Mouse (Mus musculus) testis, adult 2 months (tissue): ENCODE data around the gene Chml. TPM values are rescaled to one million over a fixed set of nuclear protein-coding genes. Genes with fewer than 3 reads are reported as not detected.

ENCODE experiments used
- H3K27ac ChIP-seq: fragments of 200-500 bp; 2 replicates; pipeline ENCODE4 v1.5.1; 2012; ENCODE audit warnings: low read depth, low read length; ENCODE audit not compliant: control insufficient read depth, insufficient read depth
- H3K27me3 ChIP-seq: fragments of 200-500 bp; 2 replicates; pipeline ENCODE4 v1.6.1; 2012; ENCODE audit warnings: mild to moderate bottlenecking, low read length, moderate library complexity; ENCODE audit not compliant: control insufficient read depth, insufficient read depth
- H3K36me3 ChIP-seq: fragments of 200-500 bp; 2 replicates; pipeline ENCODE4 v1.6.1; 2012; ENCODE audit warnings: mild to moderate bottlenecking, low read length; ENCODE audit not compliant: control insufficient read depth, insufficient read depth
- H3K4me1 ChIP-seq: fragments of 200-500 bp; 2 replicates; pipeline ENCODE4 v1.6.1; 2012; ENCODE audit warnings: low read length; ENCODE audit not compliant: control insufficient read depth, insufficient read depth
- H3K4me3 ChIP-seq: fragments of 200-500 bp; 2 replicates; pipeline ENCODE4 v1.5.1; 2012; ENCODE audit warnings: low read depth, mild to moderate bottlenecking, low read length, moderate library complexity, mixed read lengths; ENCODE audit not compliant: control insufficient read depth
- CTCF ChIP-seq: fragments of 200-500 bp; IDR thresholded peaks from 2 replicates; pipeline ENCODE4 v1.5.1; 2012; ENCODE audit warnings: low read depth, mild to moderate bottlenecking, inconsistent platforms, low read length, moderate library complexity; ENCODE audit not compliant: control insufficient read depth, insufficient read depth, insufficient replicate concordance
- POLR2A ChIP-seq: fragments of 200-500 bp; IDR thresholded peaks from 2 replicates; pipeline ENCODE4 v1.6.1; 2012; ENCODE audit warnings: low read depth, mild to moderate bottlenecking, inconsistent platforms, low read length, moderate library complexity; ENCODE audit not compliant: control insufficient read depth
- polyA plus RNA-seq: library from polyadenylated mRNA; depleted of rRNA; stranded (reverse); fragments of >200 nt; gene quantifications from 2 replicates; pipeline ENCODE4 v1.2.3, GENCODE M21; 2012

Gene Chml
- polyA plus RNA-seq, 1 experiment, result 4.0 TPM

DNA sequence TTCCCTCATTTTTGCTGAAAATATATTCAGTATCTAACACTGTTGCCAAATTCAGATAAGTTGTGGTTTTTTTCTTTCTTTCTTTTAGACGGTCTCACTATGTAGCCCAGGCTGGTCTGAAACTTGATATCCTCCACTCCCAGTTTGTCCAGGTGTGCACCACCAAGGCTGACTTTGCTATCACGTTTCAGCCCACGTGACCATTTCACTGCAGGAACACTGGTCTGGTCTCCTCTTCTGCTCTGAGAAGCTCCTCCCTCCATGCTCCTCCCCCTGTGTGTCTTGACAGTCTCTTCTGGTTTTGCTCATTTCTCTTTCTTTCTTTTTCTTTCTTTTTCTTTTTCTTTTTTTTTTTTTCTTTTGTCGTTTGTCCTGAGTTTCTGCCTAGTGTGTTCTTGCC is 7.1 kb upstream of the Chml start:
- Histone ChIP-seq H3K36me3 (no peaks in the 10 kb centered on the region), H3K27ac (no peak overlapping the region)

DNA sequence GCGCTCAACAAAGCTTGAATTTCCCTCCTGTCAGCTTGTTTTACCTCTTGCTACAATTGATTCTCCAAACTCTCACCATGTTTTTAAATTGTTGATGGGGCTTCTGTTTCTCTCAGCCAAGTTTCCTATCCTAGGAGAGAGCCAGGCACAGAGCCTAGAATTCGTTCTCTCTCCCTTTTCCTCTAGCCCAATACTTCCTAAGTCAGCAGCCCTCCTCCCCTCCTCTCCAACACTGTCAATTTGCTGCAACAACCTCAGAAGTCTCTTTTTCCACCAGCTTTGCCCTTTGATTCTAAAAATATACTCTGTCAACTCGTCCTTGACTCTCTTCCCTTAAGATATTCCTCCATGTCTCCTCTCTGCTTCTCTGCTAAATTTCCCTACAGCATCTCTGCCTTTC is 6.7 kb upstream of the Chml start:
- no peak overlapping the region for H3K27ac ChIP-seq
- H3K36me3 ChIP-seq, result no peaks in the 10 kb centered on the region
- no peaks in the 10 kb centered on the region for H3K27me3 ChIP-seq
- TF ChIP-seq POLR2A, result no peak
- TF ChIP-seq CTCF, result no peak
- H3K4me3 ChIP-seq, result peak overlapping the region; percentile 32; the same call in 1 of the 2 replicates
- H3K4me1 ChIP-seq, result no peaks in the 10 kb centered on the region

More for the DNA sequence above, 7.1 kb upstream of the Chml start:
- Histone ChIP-seq H3K27me3 (no peaks in the 10 kb centered on the region), H3K4me3 (peak overlapping the region; percentile 32), H3K4me1 (no peaks in the 10 kb centered on the region)
- TF ChIP-seq POLR2A (no peak), CTCF (no peak)

DNA sequence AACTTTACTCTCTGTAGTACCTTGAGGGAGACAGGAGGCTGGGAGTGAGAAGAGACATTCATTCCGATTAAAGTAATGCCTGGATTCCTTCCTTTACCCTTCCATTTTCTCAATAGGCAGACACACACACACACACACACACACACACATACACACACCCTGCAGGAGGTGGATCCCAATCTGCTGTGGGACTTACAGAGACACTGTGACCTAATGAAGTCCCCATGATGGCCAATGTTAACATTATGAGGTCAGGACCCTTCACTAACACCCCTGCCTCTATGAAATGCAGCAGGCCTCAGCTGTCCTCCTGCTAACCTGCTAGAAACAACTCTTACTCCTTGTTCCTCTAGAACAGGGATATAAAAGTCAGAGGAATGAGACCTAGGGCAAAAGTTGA is 5.6 kb upstream of the Chml start, which contains the start of gene Wdr64:
Gene Wdr64, plus strand, starts transcription at position 301 of the 400 bp plus-strand sequence.
- no peak for TF ChIP-seq CTCF
- TF ChIP-seq POLR2A, result no peak
- H3K27me3 ChIP-seq, result no peaks in the 10 kb centered on the region
- H3K27ac ChIP-seq, result no peak within 1 kb of the TSS
- H3K4me3 ChIP-seq, result peak within 1 kb of the TSS; percentile 52
- no peaks in the 10 kb centered on the region for H3K4me1 ChIP-seq
- no peaks in the 10 kb centered on the region for H3K36me3 ChIP-seq

DNA sequence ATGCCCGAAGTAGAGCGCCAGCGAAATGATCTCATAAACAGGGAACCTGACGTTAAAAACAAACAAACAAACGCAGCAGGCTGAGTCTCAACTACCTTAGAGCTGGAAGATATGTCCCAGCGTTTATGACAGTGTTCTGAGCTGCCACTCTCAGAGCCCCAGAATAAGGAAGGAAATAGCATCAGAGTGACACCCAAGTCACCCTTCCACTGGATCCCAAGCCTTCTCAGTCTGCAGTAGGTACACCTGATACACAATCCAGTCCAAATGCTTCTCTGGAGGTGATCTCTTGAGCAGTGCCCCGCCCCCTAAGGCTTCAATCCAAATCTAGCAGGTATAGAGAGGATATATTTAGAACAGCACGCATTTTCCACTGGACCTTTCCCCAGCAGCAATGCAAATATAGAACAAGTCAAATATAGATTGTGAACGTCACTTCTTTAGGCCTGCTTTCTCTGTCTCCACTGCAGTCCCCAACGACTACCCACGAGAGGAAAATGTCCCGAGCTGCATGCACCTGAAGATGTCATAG is 794 bp upstream of the Chml start:
- Histone ChIP-seq H3K4me3 (peak overlapping the region; percentile 95), H3K4me1 (0 out of 2 replicates have a peak, but pooled peaks cover 2% of the 10 kb centered on the region), H3K36me3 (no peaks in the 10 kb centered on the region), H3K27ac (no peak overlapping the region), H3K27me3 (no peaks in the 10 kb centered on the region)
- TF ChIP-seq POLR2A (no peak), CTCF (no peak)

DNA sequence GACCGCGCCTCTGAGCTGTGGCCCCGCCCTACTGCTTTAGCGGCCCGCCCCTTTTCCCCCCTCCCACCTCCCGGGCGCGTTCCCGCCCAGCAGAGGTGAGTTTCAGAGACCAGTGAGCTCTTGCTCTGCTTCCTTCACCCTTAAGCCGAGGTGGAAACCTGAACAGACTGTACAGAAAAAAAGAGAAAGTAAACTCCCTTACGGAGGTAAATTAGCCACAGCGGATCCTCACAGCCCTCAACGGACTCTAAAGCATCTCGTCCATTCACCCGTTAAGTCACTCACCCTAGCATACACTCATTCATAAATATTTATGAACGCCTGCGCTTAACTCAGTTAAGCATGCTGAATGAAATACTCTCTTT is 278 bp upstream of the Chml start:
- no peaks in the 10 kb centered on the region for H3K36me3 ChIP-seq
- H3K27ac ChIP-seq, result no peak overlapping the region
- no peaks in the 10 kb centered on the region for H3K27me3 ChIP-seq
- H3K4me3 ChIP-seq, result peak overlapping the region; percentile 95
- H3K4me1 ChIP-seq, result 0 out of 2 replicates have a peak, but pooled peaks cover 2% of the 10 kb centered on the region
- TF ChIP-seq POLR2A (no peak), CTCF (no peak)

DNA sequence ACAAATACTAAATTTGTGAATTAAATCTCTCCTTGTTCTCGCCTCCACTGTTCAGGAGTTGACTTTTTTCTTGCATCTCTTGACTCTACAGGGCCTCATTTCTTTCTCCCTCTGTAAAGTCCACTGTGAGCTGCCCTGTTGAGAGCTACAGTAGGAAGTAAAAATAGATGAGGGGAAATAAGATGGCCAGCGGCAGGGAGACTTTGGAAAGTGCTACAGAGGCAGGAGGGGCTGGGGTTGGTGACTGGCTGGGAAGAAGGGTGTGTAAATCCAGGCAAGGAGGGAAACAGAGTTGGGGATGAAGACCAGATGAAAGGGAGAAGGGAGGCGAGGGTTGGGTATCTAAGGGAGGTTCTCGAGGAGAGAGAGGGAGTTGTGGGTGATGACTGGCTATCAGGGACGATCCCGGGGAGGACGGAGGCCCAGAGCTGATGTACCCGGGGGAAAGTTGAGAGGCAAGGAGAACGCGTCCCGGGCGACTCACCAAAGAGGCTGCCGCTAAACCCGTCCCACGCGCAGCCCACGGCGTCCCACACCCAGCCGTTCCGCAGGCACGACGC is 935 bp downstream of the Chml start:
- Histone ChIP-seq H3K27ac (peak overlapping the region; percentile 73), H3K36me3 (peaks cover 1% of the 10 kb centered on the region; the same call in 1 of the 2 replicates), H3K27me3 (no peaks in the 10 kb centered on the region), H3K4me1 (0 out of 2 replicates have a peak, but pooled peaks cover 2% of the 10 kb centered on the region), H3K4me3 (peak overlapping the region; percentile 95)
- TF ChIP-seq POLR2A, result no peak

DNA sequence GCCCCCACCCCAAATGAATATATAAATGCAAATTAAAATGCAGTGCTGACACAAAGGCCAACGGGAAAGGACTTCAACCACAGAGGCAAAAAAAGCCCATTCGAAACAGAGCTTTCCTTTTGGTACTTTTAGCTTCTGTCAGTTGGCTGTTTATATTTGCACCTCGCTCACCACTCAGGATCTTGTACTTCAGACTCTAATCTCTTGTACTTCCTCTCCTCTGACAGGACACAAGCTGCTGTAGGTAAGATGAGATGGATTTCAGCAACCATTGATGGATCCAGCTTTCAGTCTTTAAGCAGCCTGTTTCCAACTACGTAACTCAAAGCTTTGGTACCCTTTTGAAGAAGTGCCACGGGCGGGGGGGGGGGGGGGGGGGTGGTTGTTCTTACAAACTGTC is 11.7 kb downstream of the Chml start:
- Histone ChIP-seq H3K4me3 (no peak overlapping the region), H3K36me3 (no peaks in the 10 kb centered on the region), H3K4me1 (no peaks in the 10 kb centered on the region), H3K27ac (no peak overlapping the region), H3K27me3 (no peaks in the 10 kb centered on the region)
- no peak for TF ChIP-seq CTCF
- no peak for TF ChIP-seq POLR2A
